Mouse (Mus musculus): ENCODE results near the gene Snx29. TPM values are rescaled to one million over a fixed set of nuclear protein-coding genes. Genes with fewer than 3 reads are reported as not detected.
A peak's percentile ranks its signal among the peaks of the same experiment; 100 is the strongest.

The Snx29 gene
- polyA plus RNA-seq, 1 experiment, result 8.4 TPM

- no peaks in the 10 kb centered on the region for H3K27me3 ChIP-seq (ENCODE audit: control insufficient read depth, insufficient read depth, low read length)
- TF ChIP-seq POLR2A (IDR thresholded peaks at IDR 0.05; ENCODE audit: borderline replicate concordance, insufficient read depth, low read length), result no peak
- TF ChIP-seq CTCF (IDR thresholded peaks at IDR 0.05; ENCODE audit: borderline replicate concordance, insufficient read depth, low read depth, low read length), result no peak
- WGBS, result 22% methylated on average over 5 of the region's 5 CpGs
- peaks cover 7% of the 10 kb centered on the region; the same call in 1 of the 2 replicates for H3K4me1 ChIP-seq (ENCODE audit: control insufficient read depth, insufficient read depth, low read length)
- H3K4me3 ChIP-seq (replicated peaks; ENCODE audit: insufficient read depth, low read depth, low read length), result no peak overlapping the region
- peak; percentile 49 to 54 for DNase-seq
- H3K27ac ChIP-seq (ENCODE audit: insufficient read depth, low read length), result no peak overlapping the region
Measured at GRCm38 (mm10) chr16:11384361-11384760, 61.7 kb downstream of the Snx29 start.

GRCm38 (mm10) chr16:11385150-11385549 lies 62.4 kb downstream of the Snx29 start:
- 82% methylated on average over 5 of the region's 5 CpGs for WGBS
- TF ChIP-seq POLR2A (IDR thresholded peaks at IDR 0.05; ENCODE audit: borderline replicate concordance, insufficient read depth, low read length) (no peak), CTCF (IDR thresholded peaks at IDR 0.05; ENCODE audit: borderline replicate concordance, insufficient read depth, low read depth, low read length) (no peak)
- Histone ChIP-seq H3K4me1 (ENCODE audit: control insufficient read depth, insufficient read depth, low read length) (peaks cover 7% of the 10 kb centered on the region; the same call in 1 of the 2 replicates), H3K4me3 (replicated peaks; ENCODE audit: insufficient read depth, low read depth, low read length) (no peak overlapping the region), H3K27ac (ENCODE audit: insufficient read depth, low read length) (no peak overlapping the region), H3K27me3 (ENCODE audit: control insufficient read depth, insufficient read depth, low read length) (no peaks in the 10 kb centered on the region)
- no peak for DNase-seq

- peaks cover 7% of the 10 kb centered on the region; the same call in 1 of the 2 replicates for H3K4me1 ChIP-seq (ENCODE audit: control insufficient read depth, insufficient read depth, low read length)
- 86% methylated on average over 5 of the region's 5 CpGs for WGBS
Measured at GRCm38 (mm10) chr16:11385798-11386197, 63.1 kb downstream of the Snx29 start.

GRCm38 (mm10) chr16:11386221-11386620 lies 63.5 kb downstream of the Snx29 start:
- H3K27ac ChIP-seq (ENCODE audit: insufficient read depth, low read length), result no peak overlapping the region
- no peaks in the 10 kb centered on the region for H3K27me3 ChIP-seq (ENCODE audit: control insufficient read depth, insufficient read depth, low read length)
- DNase-seq, result no peak
- H3K4me1 ChIP-seq (ENCODE audit: control insufficient read depth, insufficient read depth, low read length), result peaks cover 7% of the 10 kb centered on the region; the same call in 1 of the 2 replicates
- H3K4me3 ChIP-seq (replicated peaks; ENCODE audit: insufficient read depth, low read depth, low read length), result no peak overlapping the region
- TF ChIP-seq POLR2A (IDR thresholded peaks at IDR 0.05; ENCODE audit: borderline replicate concordance, insufficient read depth, low read length) (no peak), CTCF (IDR thresholded peaks at IDR 0.05; ENCODE audit: borderline replicate concordance, insufficient read depth, low read depth, low read length) (no peak)

More at GRCm38 (mm10) chr16:11385798-11386197, 63.1 kb downstream of the Snx29 start:
- DNase-seq, result no peak
- Histone ChIP-seq H3K4me3 (replicated peaks; ENCODE audit: insufficient read depth, low read depth, low read length) (no peak overlapping the region), H3K27me3 (ENCODE audit: control insufficient read depth, insufficient read depth, low read length) (no peaks in the 10 kb centered on the region), H3K27ac (ENCODE audit: insufficient read depth, low read length) (no peak overlapping the region)
- TF ChIP-seq CTCF (IDR thresholded peaks at IDR 0.05; ENCODE audit: borderline replicate concordance, insufficient read depth, low read depth, low read length), result no peak
- no peak for TF ChIP-seq POLR2A (IDR thresholded peaks at IDR 0.05; ENCODE audit: borderline replicate concordance, insufficient read depth, low read length)

GRCm38 (mm10) chr16:11388085-11388484 lies 65.4 kb downstream of the Snx29 start:
- TF ChIP-seq POLR2A (IDR thresholded peaks at IDR 0.05; ENCODE audit: borderline replicate concordance, insufficient read depth, low read length), result no peak
- TF ChIP-seq CTCF (IDR thresholded peaks at IDR 0.05; ENCODE audit: borderline replicate concordance, insufficient read depth, low read depth, low read length), result no peak

GRCm38 (mm10) chr16:11389324-11389723 lies 66.6 kb downstream of the Snx29 start:
- WGBS, result 13% methylated on average over 2 of the region's 2 CpGs
- Histone ChIP-seq H3K4me1 (ENCODE audit: control insufficient read depth, insufficient read depth, low read length) (peaks cover 7% of the 10 kb centered on the region; the same call in 1 of the 2 replicates), H3K27ac (ENCODE audit: insufficient read depth, low read length) (no peak overlapping the region), H3K27me3 (ENCODE audit: control insufficient read depth, insufficient read depth, low read length) (no peaks in the 10 kb centered on the region), H3K4me3 (replicated peaks; ENCODE audit: insufficient read depth, low read depth, low read length) (no peak overlapping the region)
- TF ChIP-seq POLR2A (IDR thresholded peaks at IDR 0.05; ENCODE audit: borderline replicate concordance, insufficient read depth, low read length) (no peak), CTCF (IDR thresholded peaks at IDR 0.05; ENCODE audit: borderline replicate concordance, insufficient read depth, low read depth, low read length) (no peak)
- DNase-seq, result no peak

More at GRCm38 (mm10) chr16:11388085-11388484, 65.4 kb downstream of the Snx29 start:
- 56% methylated on average over 2 of the region's 2 CpGs for WGBS
- no peaks in the 10 kb centered on the region for H3K27me3 ChIP-seq (ENCODE audit: control insufficient read depth, insufficient read depth, low read length)
- no peak for DNase-seq
- no peak overlapping the region for H3K4me3 ChIP-seq (replicated peaks; ENCODE audit: insufficient read depth, low read depth, low read length)
- no peak overlapping the region for H3K27ac ChIP-seq (ENCODE audit: insufficient read depth, low read length)
- H3K4me1 ChIP-seq (ENCODE audit: control insufficient read depth, insufficient read depth, low read length), result peaks cover 7% of the 10 kb centered on the region; the same call in 1 of the 2 replicates

- Histone ChIP-seq H3K4me1 (ENCODE audit: control insufficient read depth, insufficient read depth, low read length) (peaks cover 4% of the 10 kb centered on the region; the same call in 1 of the 2 replicates), H3K27ac (ENCODE audit: insufficient read depth, low read length) (no peak overlapping the region), H3K27me3 (ENCODE audit: control insufficient read depth, insufficient read depth, low read length) (no peaks in the 10 kb centered on the region), H3K4me3 (replicated peaks; ENCODE audit: insufficient read depth, low read depth, low read length) (no peak overlapping the region)
- TF ChIP-seq POLR2A (IDR thresholded peaks at IDR 0.05; ENCODE audit: borderline replicate concordance, insufficient read depth, low read length) (no peak), CTCF (IDR thresholded peaks at IDR 0.05; ENCODE audit: borderline replicate concordance, insufficient read depth, low read depth, low read length) (no peak)
- DNase-seq, result no peak
- 72% methylated on average over 2 of the region's 2 CpGs for WGBS
Measured at GRCm38 (mm10) chr16:11396570-11396969, 73.9 kb downstream of the Snx29 start.

- TF ChIP-seq POLR2A (IDR thresholded peaks at IDR 0.05; ENCODE audit: borderline replicate concordance, insufficient read depth, low read length) (no peak), CTCF (IDR thresholded peaks at IDR 0.05; ENCODE audit: borderline replicate concordance, insufficient read depth, low read depth, low read length) (no peak)
- Histone ChIP-seq H3K4me3 (replicated peaks; ENCODE audit: insufficient read depth, low read depth, low read length) (no peak overlapping the region), H3K4me1 (ENCODE audit: control insufficient read depth, insufficient read depth, low read length) (peaks cover 4% of the 10 kb centered on the region; the same call in 1 of the 2 replicates), H3K27ac (ENCODE audit: insufficient read depth, low read length) (no peak overlapping the region), H3K27me3 (ENCODE audit: control insufficient read depth, insufficient read depth, low read length) (no peaks in the 10 kb centered on the region)
- WGBS, result 92% methylated on average over 4 of the region's 4 CpGs
- no peak for DNase-seq
Measured at GRCm38 (mm10) chr16:11399386-11399785, 76.7 kb downstream of the Snx29 start.
